Mouse (Mus musculus) gastrocnemius, postnatal 14 days (tissue): Measurements from ENCODE around the gene Cxcl17. TPM values are rescaled to one million over a fixed set of nuclear protein-coding genes. Genes with fewer than 3 reads are reported as not detected.
"Not testable (repeated sequence)": the region's sequence is repeated elsewhere in the genome, so short reads cannot be mapped to it uniquely, and the experiment has no call there.

Experiments
- DNase-seq: peaks from one replicate; pipeline ENCODE4 v3.0.0; 2021; ENCODE audit warnings: mixed read lengths
- intact Hi-C: fragments of 180-260 bp; cut with DNase I; formaldehyde crosslinking; loops from one replicate; pipeline ENCODE4 v1.15.1; 2025; ENCODE audit warnings: low total_unique reads
- long read RNA-seq, 2 experiments: library from polyadenylated mRNA; stranded (forward); transcript quantifications; one replicate each; pipeline ENCODE4 v2.0.0; 2021
- total RNA-seq, 2 experiments: library from RNA; stranded (reverse); gene quantifications; 2 replicates each; pipeline ENCODE4 v1.2.3; 2021

Gene Cxcl17
- total RNA-seq, result not detected
- long read RNA-seq, experiment 1, result 0 reads
- long read RNA-seq, experiment 2, result 0 reads

DNA sequence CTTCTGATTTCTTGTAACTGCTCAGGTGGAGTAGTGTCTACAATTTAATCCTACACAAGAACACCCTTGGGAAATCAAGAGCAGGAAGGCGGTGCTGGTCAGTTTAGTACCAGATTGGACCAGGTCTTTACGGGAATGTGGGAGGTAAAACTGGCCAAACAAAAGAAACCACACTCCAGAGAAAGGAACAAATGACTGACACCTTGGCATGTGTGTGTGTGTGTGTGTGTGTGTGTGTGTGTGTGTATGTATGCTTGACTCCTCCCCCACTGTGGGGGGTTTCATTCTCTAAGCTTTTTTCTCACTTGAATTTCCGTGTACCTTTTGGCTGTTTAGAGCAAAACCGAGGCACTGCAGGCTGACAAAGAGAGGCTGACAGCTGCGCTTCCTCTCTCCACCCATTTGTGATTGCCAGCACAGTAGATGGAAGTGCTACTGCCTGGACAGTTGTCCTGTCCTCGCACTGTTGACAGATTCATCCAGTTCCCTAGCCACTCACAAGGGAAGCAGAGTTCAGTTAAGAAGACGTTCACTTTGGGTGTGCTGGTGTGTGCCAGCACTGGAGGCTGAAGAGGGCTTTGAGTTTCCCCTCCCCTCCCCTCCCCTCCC lies at the start of gene Cxcl17:
Gene Cxcl17, minus strand, starts transcription at position 54 of the 609 bp plus-strand sequence.
- intact Hi-C loops, result loop anchor here (5.0 kb wide), 1 partner anchor 46 kb away; the partner anchor contains the start of gene Cnfn
- DNase-seq, result no peak

DNA sequence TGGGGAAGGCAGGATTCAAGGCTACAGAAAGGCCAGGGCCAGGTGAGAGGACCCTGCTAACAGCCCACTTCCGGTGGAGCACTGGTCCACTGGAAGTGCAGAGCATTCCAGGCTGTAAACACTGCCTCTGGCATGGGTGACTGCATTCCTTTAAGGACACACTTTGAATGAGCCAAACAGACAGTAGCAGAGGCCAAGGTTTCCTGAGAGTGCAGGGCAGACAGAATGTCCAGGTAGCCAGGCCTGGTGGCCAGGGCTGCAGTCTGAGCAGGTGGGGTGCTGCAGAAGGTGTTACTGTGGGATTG lies 49.3 kb upstream of the Cxcl17 start:
- intact Hi-C loops, DNase-seq: not testable (repeated sequence)

DNA sequence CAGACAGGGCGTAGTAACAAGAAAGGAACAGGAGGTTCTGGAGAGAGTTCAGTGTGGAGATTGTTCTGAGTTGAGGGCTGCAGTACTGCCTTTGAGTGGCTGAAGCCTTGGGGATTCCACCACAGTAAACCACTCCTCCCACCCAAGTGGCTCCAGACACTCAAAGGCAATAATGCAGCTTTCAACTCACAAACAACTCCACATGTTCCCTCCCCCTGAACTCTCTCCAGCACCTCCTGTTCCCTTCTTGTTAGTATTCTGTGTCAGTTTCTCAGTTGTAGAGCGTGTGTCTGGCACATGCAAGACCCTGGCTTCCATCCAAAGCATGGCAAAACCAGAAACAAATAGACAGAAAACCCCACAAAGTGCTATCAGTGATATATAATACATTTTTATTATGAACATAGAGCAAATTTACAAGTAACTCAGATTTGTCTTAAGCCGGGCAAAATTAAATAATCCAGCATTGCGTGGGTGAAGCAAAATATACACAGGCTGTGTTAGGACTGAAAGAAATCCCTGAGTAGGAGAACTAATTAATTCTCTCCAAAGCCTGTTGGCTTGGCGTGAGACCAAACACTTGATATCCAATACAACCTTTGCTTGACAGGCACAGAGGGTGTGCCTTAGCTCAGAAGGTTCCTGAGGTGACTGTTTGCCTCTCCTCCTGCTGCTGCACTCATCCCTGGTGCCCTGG lies 48.8 kb upstream of the Cxcl17 start:
- intact Hi-C loops, result not testable (repeated sequence)

DNA sequence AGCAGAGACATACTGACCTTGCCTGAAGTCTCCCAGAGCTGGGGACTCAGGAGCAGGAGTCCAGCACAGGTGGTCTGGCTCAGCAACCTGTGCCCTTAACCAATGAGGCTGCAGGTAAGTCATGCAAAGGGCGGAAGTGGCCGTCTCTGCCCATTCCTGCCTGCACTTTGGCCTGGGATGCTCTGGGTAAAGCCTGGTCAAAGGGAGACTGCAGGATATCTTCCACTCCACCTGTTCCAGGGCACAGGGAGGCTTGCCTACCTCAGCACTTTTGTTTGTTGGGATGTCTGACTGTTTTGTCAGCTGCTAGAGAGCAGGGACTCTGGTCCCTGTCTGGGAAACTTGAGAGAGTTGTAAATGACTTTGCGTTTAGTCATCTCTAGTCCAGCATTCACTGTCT lies 39.4 kb upstream of the Cxcl17 start:
- intact Hi-C loops, result no loop called here
- no peak for DNase-seq

More for the DNA sequence above, 48.8 kb upstream of the Cxcl17 start:
- DNase-seq, result not testable (repeated sequence)

DNA sequence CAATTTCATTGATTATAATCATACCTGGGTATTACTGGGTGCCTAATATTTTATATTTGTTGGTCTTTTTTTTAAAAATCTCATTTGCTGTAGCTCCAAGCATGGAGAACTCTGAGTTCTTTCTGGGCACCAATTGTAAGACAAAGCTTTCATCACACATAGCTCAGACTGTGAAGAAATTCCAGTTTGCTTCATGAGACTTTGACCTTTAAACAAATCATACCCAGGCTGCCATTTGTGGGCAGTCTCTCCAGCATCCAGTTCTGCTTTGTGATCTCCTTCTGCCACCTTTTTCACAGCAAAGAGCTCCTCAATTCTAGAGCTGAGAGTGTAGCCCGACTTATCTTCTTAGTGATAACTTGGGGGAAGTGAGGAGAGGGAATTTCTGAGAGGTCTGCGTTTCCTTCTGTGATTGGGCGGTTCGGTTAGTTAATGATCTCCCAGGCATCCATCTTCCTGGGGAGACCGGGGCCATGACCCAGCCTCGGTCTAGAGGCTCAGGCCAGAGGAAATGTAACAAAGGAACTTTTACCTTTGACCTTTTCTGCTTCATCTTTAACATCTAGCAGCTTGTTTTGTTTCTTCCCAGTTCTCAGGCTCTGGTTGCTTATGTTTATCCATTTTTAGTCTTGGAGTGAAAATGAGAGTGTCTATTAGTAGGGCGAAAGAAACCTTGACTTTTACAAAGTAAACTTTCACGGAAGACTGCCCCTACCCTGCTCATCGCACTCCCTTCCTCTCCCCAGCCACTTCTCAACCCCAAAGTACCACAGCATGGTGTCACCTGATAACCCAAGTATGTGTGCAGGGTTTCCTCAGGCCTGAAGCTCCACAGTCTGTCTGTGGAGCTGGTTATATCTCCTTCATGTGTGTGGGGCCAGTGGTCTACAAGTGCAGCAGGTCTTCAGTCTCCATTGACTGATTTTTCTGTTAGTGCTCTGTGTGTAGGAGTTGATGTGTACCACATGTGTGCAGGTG lies 37.5 kb upstream of the Cxcl17 start:
- intact Hi-C loops, result no loop called here
- no peak for DNase-seq

DNA sequence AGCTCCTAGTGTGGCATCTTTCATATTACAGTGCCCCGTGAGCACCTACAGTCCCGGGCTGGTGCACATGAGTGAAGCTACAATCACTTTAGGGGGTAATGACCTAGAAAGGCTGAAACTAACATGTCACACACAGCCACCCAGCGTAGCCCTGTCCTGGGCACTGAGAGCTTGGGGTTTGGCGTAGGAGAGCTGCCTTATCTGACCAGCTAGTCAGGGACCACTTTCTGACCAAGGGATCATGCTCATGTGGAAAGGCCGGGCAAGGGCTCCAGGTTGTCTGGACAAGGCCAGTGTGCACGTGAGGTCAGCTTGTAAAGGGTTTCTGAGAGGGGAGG lies 28.1 kb upstream of the Cxcl17 start:
- DNase-seq, result no peak
- intact Hi-C loops, result no loop called here

DNA sequence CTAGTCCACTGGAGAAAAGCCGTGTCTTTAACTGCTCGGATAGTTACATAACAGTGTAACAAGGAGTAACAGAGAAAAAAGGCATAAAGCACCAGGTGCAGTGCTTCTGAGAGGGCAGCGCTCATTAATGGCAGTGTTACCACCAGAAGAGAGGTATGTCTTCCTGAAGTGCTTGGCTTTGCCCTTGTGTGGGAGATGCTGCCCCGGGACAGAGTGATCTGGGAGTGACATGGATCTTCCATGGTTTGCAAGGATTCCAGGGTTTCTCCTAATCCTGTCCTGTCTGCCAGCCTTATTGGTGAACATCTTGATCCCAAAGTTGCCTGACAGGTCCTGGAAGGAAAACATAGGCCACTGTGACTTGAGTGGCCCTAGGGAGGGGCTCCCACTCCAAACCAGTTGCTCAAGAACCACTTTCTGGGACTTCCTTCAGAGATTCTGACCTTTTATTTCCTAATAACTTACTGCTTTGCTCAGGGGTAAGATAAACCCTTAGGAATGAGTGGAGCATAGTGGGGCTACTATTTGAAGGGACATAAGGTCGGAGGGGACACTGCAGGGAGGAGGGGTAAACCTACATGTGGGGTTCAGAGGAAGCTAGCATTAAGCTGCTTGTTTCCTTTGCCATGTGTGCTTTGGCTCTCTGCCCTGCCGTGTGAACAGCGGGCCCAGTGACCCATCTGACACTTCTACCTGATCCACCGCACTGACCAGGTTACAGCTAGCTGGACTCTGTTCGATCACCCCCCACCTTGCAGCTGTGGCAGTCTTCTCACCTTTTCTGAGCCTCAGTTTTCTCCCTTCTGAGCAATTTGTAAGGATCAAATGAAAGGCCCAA lies 27.5 kb upstream of the Cxcl17 start:
- intact Hi-C loops, result no loop called here
- DNase-seq, result no peak

DNA sequence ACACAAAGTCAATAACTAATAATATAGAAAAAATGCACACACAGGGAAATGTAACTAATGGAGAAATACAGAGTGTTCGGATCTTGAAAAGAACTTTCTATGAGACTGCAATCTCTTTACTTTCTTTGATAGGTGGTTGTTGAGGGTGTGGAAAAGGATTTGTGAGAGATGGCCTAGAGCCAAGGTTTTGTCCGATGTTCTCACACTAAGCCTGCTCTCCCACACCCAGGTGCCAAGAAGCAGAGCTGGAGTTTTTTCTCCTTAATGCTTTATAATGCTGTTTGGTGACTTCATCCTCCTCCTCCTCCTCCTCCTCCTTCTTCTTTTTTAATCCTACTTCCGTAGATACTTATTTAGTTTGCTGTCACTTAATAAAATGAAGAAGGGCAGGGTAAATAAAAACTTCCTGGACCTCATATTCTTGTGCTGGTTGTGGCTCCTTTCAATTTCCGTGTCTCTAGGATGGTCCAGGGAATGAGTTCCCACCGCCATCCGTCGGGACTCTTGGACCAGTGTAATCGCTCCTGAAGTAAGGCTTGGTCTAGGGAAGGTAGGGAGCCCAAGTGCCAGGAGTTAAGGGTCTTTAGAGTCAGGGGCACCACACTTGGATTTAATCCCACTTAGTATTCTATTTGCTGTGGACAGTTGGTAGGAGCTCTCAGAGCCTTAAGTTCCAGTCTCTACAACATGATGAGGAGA lies 26.6 kb upstream of the Cxcl17 start:
- intact Hi-C loops, result no loop called here
- no peak for DNase-seq

DNA sequence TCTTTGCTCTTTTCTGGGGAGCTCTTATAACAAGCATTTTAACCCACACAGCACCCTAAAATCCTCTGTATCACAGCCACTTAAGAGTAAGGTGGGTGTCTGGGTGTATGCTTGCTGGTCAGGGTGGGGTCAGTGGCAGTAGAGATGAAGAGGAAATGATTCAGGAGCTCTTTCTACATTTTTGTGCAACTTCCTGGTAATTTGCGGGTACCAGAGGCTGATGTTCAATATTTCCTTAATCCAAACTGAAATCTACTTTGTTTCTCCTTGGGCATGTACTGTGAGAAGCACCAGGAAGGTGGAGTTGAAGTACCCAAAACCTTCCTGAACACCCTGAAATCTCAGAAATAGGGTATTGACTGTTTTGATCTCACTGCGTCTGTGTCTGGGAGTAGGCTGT lies 24.0 kb upstream of the Cxcl17 start:
- DNase-seq, result no peak
- intact Hi-C loops, result no loop called here

DNA sequence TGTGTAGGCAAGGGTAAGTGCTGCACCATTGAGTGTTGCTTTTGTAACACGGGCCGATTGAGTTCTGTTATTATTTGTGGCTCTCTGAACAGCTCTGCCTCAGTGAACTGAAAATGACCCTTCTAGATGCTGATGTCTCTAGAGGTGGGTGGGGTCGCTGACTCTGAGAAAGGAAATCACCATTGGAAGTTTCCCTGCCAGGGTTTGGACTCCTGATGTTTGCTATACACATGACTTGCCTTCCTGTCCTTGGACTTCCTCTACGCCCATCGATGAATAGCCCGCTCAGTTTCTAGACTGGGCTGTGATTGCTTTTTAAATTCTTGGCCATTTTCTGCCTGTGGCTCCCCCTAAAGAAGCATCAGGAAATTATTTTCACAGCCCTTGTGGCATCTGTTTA lies 23.5 kb upstream of the Cxcl17 start:
- intact Hi-C loops, result no loop called here
- DNase-seq, result no peak

DNA sequence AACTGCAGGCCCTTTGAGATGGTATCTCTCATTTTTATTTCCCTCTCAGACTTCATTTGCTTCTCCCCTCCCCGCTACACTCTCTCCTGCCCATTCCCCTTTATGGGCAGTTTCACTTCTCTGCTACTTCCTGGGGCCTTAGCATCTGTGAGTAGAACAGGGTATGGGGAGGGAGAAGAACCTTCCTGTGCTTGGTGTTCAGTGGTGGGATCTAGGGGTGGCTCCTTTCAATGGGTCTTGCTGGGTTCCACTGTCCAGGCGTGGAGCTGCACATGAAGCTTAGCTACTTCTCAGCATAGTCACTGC lies 22.8 kb upstream of the Cxcl17 start:
- no peak for DNase-seq

DNA sequence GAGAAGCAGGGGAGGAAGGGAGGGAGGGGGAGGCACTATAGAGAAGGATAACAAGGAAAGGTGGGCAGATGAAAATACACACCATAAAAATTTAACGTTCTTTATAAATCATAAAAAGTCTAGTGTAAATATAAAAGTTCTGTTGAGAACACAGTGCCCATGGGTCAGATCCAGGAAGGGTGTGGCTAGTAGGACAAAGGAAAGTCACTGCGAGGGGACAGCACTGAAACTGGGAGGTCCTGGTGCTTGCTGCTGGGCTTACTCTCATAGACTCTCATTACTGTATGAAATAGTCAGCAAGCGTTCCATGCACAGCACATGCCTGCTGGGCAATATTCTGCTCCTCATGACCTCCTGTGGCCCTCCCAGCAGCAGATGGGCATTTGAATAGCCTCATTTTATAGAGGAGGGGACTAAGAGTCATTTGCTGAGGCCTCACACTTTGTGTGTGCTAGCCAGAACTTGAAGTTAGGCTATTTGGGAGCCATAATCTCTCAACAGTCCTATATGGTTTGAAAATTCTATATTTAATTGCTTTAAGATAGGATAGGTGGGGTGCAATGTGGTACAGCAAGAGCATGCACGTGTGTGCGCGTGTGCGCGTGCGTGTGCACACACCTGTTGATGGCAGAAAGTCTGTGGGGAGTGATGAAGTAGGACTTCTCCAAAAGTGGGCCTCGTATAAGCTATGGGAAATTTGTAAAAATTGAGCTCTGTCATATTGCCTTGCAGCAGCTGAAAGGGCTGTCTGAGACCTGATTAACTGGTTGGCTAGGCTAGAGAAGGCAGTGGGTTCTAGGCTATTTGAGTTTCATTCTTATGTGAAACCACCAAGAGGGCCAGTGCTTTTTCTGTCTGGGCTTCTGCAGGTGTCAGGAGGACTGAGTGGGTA lies 22.2 kb upstream of the Cxcl17 start:
- intact Hi-C loops, result no loop called here
- no peak for DNase-seq

More for the DNA sequence above, 22.8 kb upstream of the Cxcl17 start:
- intact Hi-C loops, result no loop called here

DNA sequence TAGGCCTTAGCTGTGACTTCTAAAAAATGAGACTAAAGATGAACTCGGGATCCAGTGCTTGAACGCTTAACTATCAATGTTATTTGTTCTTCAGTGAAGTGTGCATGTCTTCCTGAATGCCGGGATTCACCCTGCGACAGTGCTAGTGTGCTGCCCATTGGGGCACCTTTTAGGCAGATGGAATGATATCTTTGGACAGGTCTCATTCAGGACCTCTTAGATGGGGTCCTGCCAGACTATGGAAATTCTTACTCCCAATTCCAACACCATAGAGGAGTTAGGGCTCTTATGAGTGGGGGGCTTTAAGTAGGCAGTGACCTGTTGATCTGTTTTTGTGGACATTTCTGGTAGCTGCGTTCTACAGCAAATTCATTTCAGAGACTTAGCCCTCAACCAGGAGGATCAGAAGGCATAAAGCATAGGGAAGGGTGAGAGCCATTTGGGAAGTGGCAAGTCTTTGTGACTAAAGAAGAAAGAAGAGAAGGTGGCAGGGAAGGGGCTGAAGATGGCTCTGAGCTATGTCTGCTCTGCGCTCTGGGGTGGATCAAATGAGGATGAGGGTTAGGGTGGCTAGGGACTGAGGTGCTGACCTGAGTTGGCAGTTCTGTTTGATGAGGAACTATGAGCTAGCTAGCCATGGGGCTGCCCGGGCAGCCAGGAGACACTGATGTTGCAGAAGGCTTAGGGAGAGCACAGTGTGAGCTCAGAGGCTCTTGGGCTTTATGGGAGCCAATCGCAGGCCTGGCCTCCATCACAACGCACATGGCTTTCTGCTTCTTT lies 21.3 kb upstream of the Cxcl17 start:
- intact Hi-C loops, result no loop called here
- DNase-seq, result no peak

DNA sequence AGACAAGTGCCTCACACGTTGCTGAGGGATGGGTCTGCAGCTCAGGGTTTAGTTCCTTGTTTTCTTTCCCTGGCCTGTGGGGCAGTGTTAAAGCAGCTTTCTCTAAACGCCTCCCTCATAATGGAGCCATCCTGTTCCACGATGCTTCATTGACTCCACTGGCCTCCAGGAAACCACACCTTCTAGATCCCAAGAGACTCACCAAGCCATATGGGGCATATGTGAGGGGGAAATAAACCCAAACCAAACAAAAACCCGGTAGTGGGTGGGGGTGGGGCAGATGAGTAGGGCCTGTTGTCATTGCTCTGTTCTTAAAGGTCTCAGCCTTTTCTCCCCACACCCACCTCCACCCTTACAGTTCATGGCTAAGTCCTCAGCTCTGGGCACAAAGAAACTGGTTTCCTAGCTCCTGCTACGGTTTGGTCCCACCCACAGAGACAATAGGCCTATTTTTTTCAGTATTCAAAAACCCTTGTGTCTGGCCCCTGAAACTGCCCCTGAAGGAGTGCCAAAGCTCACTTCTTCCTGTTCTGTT lies 20.4 kb upstream of the Cxcl17 start:
- intact Hi-C loops, result no loop called here
- no peak for DNase-seq

DNA sequence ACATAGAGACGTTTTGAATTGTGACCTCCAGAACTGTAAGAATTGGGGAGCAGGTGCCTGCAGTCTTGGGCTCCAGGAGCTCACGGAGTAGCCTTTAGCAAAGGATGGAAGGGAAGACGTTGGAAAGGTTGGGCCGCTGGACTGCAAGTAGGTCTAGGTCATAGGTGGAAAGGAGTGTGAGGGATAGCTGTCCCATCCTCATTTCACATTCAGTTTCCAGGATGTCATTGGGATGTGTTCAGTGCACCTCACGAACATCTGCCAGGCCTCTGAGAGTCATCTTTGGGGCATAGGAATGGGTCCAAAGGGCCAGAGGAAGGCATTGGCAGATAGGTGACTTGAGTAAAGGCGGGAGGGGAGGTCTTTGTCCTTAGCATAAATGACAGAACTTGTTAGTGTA lies 19.7 kb upstream of the Cxcl17 start:
- intact Hi-C loops, result no loop called here
- no peak for DNase-seq

DNA sequence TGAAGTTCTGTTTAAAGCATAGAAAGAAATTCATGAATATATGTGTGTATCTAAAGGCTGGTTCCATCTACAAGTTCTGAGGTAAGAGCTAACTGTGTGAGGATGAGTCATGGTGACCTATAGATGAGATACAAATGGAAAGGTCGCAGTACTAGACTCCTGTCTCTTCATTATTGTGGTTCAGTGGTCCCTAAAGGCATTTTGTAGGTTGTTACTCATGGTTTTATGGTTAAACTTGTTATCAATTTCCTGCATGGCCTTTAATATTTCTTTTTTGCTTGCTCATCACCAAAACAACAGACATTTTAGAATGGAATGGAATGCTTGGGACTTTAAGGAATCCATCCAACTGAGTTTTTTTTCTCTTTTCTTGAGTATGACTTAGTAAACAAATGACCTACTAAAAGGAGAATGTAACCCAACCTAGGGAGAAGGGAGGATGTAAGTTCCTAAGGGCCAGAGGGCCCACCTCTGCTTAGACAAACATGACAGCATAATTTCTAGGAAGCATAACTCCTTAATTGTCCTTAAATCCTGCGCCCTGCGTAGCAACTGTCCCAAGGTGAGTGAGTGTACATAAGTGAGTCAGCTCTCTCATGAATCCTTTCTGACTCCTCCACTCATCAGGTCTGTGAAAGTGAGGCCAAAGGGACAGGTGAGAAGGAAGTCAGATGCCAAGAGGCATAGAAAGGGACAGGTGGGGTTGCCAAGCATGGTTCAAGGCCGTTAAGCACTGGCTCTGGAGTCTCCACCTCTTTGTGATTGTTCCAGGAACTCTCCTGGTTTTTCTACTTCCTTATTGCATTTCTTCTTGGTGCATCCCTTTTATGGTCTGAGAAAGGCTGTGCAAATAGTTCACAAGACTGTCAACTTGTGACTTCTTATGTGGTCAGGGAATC lies 17.4 kb upstream of the Cxcl17 start:
- no peak for DNase-seq
- intact Hi-C loops, result loop anchor here (5.0 kb wide), 1 partner anchor 167 kb away; no protein-coding TSS in a partner anchor
